Mouse (Mus musculus): ENCODE measurements at regions not wholly inside any gene's neighbourhood (a gene's known extent, or its start where the extent isn't known, plus 50 kb on each side); places are given as distances from the start of the nearest gene placed in this dataset.

DNA sequence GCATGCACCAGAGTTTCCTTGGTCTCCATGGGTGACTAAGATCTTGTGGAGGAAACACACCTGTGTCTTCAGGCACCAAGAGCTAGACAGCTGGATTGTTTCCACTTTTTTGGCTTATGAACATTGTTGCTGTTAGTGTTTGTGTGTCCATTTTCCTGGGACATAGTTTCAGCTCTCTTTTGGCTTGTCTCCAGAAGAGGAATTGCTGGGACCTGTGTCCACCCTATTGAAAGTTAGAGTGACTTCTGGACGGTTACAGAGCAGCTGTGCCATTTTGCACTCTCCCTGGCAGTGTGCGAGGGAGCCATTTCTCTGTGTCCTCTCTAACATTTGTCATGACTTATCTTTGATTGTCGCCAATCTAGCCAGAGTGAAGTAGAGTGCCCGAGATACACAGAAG is 51.5 kb upstream of the Irx3 start:
- Histone ChIP-seq H3K36me3 (no peaks in the 10 kb centered on the region), H3K27ac (no peak overlapping the region), H3K27me3 (ENCODE audit: low read depth, poor library complexity, severe bottlenecking) (peaks cover 96% of the 10 kb centered on the region), H3K4me1 (peaks cover 5% of the 10 kb centered on the region; the same call in 1 of the 2 replicates), H3K9me3 (replicated peaks) (no peaks in the 10 kb centered on the region), H3K4me3 (no peak overlapping the region)
- no peak for DNase-seq (ENCODE audit: low spot score)
- WGBS, result 82% methylated on average over 4 of the region's 4 CpGs

Measured in limb, embryonic 10.5 days (tissue).